Mouse (Mus musculus) MEL (cell line): ENCODE data around the gene Fbln1.

Source experiments
- CHD1 ChIP-seq: IDR thresholded peaks from 2 replicates; pipeline ENCODE4 v1.6.1; 2012; ENCODE audit warnings: low read depth, mild to moderate bottlenecking, inconsistent platforms, low read length, improper control_type of control experiment
- CTCF ChIP-seq, 3 experiments: IDR thresholded peaks in 2 of 3; conservative IDR thresholded peaks in 1 of 3; 2 replicates each; pipeline ENCODE4 v1.5.1; 2011 to 2012; ENCODE audit warnings: low read length in 3 of 3, low read depth in 2 of 3, mild to moderate bottlenecking in 2 of 3, improper control_type of control experiment in 1 of 3, inconsistent platforms in 1 of 3, mixed read lengths in 1 of 3, moderate library complexity in 1 of 3; ENCODE audit not compliant: control insufficient read depth in 1 of 3, insufficient read depth in 1 of 3, poor library complexity in 1 of 3, severe bottlenecking in 1 of 3
- E2F4 ChIP-seq: IDR thresholded peaks from 2 replicates; pipeline ENCODE4 v1.6.1; 2011; ENCODE audit warnings: low read depth, low read length, improper control_type of control experiment, borderline replicate concordance
- ELF1 ChIP-seq: IDR thresholded peaks from 2 replicates; pipeline ENCODE4 v1.6.1; 2014; ENCODE audit warnings: low read depth, mild to moderate bottlenecking, inconsistent platforms, low read length, improper control_type of control experiment, moderate library complexity
- ETS1 ChIP-seq: IDR thresholded peaks from 2 replicates; pipeline ENCODE4 v1.6.1; 2012; ENCODE audit warnings: low read depth, mild to moderate bottlenecking, inconsistent platforms, low read length, improper control_type of control experiment, moderate library complexity
- MAFK ChIP-seq: IDR thresholded peaks from 2 replicates; pipeline ENCODE4 v1.6.1; 2011; ENCODE audit warnings: low read depth, mild to moderate bottlenecking, low read length, improper control_type of control experiment, borderline replicate concordance
- MYB ChIP-seq: IDR thresholded peaks from 2 replicates; pipeline ENCODE4 v1.6.1; 2011; ENCODE audit warnings: mild to moderate bottlenecking, low read depth, low read length, improper control_type of control experiment
- NELFE ChIP-seq: IDR thresholded peaks from 2 replicates; pipeline ENCODE4 v1.6.1; 2011; ENCODE audit warnings: low read depth, low read length, improper control_type of control experiment
- POLR2A ChIP-seq, 2 experiments: IDR thresholded peaks; 2 replicates each; pipeline ENCODE4 v1.6.1; 2011 to 2012; ENCODE audit warnings: low read length in 2 of 2, mild to moderate bottlenecking in 2 of 2, control low read depth in 1 of 2, improper control_type of control experiment in 1 of 2, low read depth in 1 of 2, moderate library complexity in 1 of 2; ENCODE audit not compliant: control insufficient read depth in 1 of 2, insufficient read depth in 1 of 2, poor library complexity in 1 of 2
- UBTF ChIP-seq: IDR thresholded peaks from 2 replicates; pipeline ENCODE4 v1.6.1; 2012; ENCODE audit warnings: low read depth, mild to moderate bottlenecking, inconsistent platforms, low read length, improper control_type of control experiment, moderate library complexity, borderline replicate concordance; ENCODE audit not compliant: insufficient read depth
- ZC3H11A ChIP-seq: IDR thresholded peaks from 2 replicates; pipeline ENCODE4 v1.6.1; 2012; ENCODE audit warnings: low read depth, mild to moderate bottlenecking, inconsistent platforms, low read length, improper control_type of control experiment

DNA sequence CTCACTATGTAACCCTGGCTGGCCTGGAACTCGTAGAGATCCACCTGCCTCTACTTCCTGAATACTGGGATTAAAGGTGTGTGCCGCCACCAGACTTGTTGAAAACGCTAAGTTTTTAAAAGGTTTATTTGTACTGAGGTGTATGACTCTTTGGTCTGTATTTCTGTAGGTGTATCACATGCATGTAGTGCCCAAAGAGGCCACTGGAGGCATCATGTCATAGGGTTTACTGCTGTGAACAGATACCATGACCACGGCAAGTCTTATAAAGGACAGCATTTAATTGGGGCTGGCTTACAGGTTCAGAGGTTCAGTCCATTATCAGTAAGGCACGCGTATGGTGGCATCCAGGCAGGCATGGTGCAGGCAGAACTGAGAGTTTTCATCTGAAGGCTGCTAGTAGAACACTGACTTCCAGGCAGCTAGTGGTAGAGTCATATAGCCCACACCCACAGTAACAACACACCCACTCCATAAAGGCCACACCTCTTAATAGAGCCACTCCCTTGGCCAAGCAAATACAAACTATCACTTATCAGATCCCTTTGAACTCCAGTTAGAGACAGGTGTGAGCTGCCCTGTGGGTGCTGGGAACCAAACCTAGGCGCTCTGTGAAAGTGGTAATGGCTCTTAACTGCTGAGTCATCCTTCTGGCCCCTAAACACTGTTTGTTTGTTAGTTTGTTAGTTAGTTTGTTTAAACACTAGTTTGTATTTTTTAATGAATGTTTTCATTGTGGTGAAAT lies 10.5 kb downstream of the Fbln1 start:
- TF ChIP-seq POLR2A (IDR thresholded peaks at IDR 0.05; ENCODE audit: control insufficient read depth in 1 of 2, insufficient read depth in 1 of 2, low read depth in 1 of 2, low read length in 2 of 2, poor library complexity in 1 of 2): no peak
- no peak for TF ChIP-seq ELF1
- no peak for TF ChIP-seq ETS1
- TF ChIP-seq E2F4: no peak
- no peak for TF ChIP-seq CTCF (IDR thresholded peaks at IDR 0.05 in 2 of 3, conservative IDR thresholded peaks at IDR 0.05 in 1 of 3; ENCODE audit: control insufficient read depth in 1 of 3, insufficient read depth in 1 of 3, low read depth in 2 of 3, low read length in 3 of 3, poor library complexity in 1 of 3, severe bottlenecking in 1 of 3)
- no peak for TF ChIP-seq CHD1
- TF ChIP-seq NELFE: no peak
- no peak for TF ChIP-seq ZC3H11A
- no peak for TF ChIP-seq UBTF
- TF ChIP-seq MAFK: no peak
- TF ChIP-seq MYB: no peak
